Mouse (Mus musculus) liver, adult 2 months (tissue): Measurements from ENCODE around the gene Rpa2. TPM values are rescaled to one million over a fixed set of nuclear protein-coding genes. Genes with fewer than 3 reads are reported as not detected.

Source experiments
- DNase-seq: peaks from one replicate; pipeline ENCODE4 v3.0.0-alpha.2; 2011; ENCODE audit warnings: low read depth, low spot score; ENCODE audit errors: extremely low read depth
- H3K27ac ChIP-seq: fragments of 200-500 bp; replicated peaks from 2 replicates; pipeline ENCODE4 v1.5.1; 2012; ENCODE audit warnings: low read depth, mild to moderate bottlenecking, control low read depth, inconsistent platforms, low read length; ENCODE audit not compliant: insufficient read depth
- H3K27me3 ChIP-seq: fragments of 200-500 bp; 2 replicates; pipeline ENCODE4 v1.6.1; 2012; ENCODE audit warnings: mild to moderate bottlenecking, moderate library complexity, low read length, inconsistent platforms; ENCODE audit not compliant: control insufficient read depth, insufficient read depth
- H3K36me3 ChIP-seq: fragments of 200-500 bp; 2 replicates; pipeline ENCODE4 v1.6.1; 2012; ENCODE audit warnings: low read length, inconsistent platforms; ENCODE audit not compliant: control insufficient read depth, insufficient read depth
- H3K4me1 ChIP-seq: fragments of 200-500 bp; 2 replicates; pipeline ENCODE4 v1.6.1; 2011; ENCODE audit warnings: low read length; ENCODE audit not compliant: control insufficient read depth, insufficient read depth
- H3K4me3 ChIP-seq: fragments of 200-500 bp; 2 replicates; pipeline ENCODE4 v1.5.1; 2011; ENCODE audit warnings: low read depth, mild to moderate bottlenecking, control low read depth, low read length, moderate library complexity; ENCODE audit not compliant: insufficient read depth
- H3K79me2 ChIP-seq: fragments of 200-500 bp; 2 replicates; pipeline ENCODE4 v1.6.1; 2012; ENCODE audit warnings: inconsistent platforms, mild to moderate bottlenecking, low read length, moderate library complexity; ENCODE audit not compliant: control insufficient read depth, insufficient read depth
- H3K9ac ChIP-seq: fragments of 200-500 bp; 2 replicates; pipeline ENCODE4 v1.6.1; 2012; ENCODE audit warnings: low read depth, mild to moderate bottlenecking, control low read depth, inconsistent platforms, low read length
- CTCF ChIP-seq: fragments of 200-500 bp; IDR thresholded peaks from 2 replicates; pipeline ENCODE4 v1.5.1; 2011; ENCODE audit warnings: low read depth, low read length, control low read depth
- POLR2A ChIP-seq: fragments of 200-500 bp; IDR thresholded peaks from 2 replicates; pipeline ENCODE4 v1.6.1; 2011; ENCODE audit warnings: low read length, control low read depth; ENCODE audit not compliant: insufficient read depth; ENCODE audit errors: extremely low read depth
- WGBS: fragments of 180-500 bp; shearing (Covaris S2); methylation state at CpG from one replicate; pipeline ENCODE4 v1.1.7; 2018; 5-methylcytosine and 5-hydroxymethylcytosine counted together
- polyA plus RNA-seq: library from polyadenylated mRNA; depleted of rRNA; stranded (reverse); fragments of >200 nt; gene quantifications from 2 replicates; pipeline ENCODE4 v1.2.3, GENCODE M21; 2012; rRNA removed
- total RNA-seq: library from RNA; depleted of rRNA; stranded (reverse); fragments of >200 nt; gene quantifications from 2 replicates; pipeline ENCODE4 v1.2.3, GENCODE M21; 2014; rRNA removed

Rpa2 gene
- total and polyA plus RNA-seq, 2 experiments, result 6.6 to 9.2 TPM

DNA sequence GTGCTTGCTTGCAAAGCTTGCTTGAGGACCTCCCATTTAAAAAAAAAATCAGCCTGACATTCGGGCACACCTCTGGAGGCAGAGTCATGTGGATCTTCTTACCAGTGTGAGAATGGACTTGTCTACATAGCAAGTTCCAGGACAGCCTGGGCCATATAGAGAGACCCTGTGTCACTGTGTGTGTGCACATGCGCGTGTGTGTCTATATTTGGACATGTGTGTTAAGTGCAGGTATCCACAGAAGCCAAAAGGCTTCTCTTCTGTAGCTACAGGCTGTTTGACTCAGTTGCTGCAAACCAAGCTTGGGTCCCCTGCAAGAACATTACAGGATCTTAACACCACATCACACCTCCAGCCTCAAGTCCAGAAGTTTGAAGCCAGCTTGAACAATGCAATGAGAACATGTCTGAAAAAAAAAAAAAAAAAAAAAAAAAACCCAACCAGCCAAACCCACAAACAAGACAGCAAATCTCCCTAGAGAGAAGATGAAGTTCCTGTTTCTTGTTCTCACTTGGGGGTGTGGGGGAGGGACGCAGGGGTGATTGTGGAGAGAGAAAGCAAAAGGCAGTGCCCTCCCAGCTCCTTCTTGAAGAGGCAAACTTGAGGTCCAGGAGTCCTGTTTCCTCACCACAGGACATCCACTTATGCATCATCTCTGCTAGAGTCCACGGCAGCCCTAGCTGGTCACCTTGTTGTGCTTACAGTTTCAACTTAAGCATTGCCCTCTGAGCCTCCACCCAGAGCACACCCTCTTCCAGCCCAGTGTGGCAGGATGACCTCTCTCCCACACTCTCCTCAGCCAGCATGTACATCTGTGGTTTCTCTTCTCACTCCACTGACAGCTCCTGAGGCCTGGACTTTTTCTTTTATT lies 39.9 kb downstream of the Rpa2 start:
- Histone ChIP-seq H3K27me3 (no peaks in the 10 kb centered on the region), H3K4me3 (no peak overlapping the region), H3K4me1 (no peaks in the 10 kb centered on the region), H3K27ac (peak overlapping the region; percentile 51), H3K36me3 (no peaks in the 10 kb centered on the region), H3K9ac (no peak overlapping the region), H3K79me2 (no peaks in the 10 kb centered on the region)
- TF ChIP-seq CTCF, result no peak
- no peak for TF ChIP-seq POLR2A
- DNase-seq, result peak; percentile 25
- WGBS, result 72% methylated on average over 5 of the region's 5 CpGs

DNA sequence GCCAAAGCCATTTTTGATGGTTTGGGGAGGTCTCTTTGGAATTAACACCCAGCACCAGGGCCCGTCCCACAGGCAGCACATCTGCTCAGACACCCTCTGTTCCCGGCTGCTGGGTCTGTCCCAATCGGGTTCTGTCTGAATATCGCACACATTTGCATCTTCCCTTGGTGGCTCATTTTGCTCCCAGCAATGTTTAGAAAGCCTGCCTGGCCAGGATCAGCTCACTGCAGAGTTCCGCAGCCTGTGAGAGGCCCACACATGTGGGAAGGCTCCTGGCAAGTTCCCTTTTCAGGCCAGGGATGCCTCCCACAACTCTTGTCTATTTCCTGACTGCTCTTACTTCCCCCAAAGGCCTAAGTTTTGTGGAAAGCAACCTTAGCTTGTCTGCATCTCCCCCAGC lies 41.5 kb downstream of the Rpa2 start:
- Histone ChIP-seq H3K36me3 (no peaks in the 10 kb centered on the region), H3K27ac (peak overlapping the region; percentile 20; the same call in 1 of the 2 replicates), H3K4me1 (no peaks in the 10 kb centered on the region), H3K27me3 (no peaks in the 10 kb centered on the region), H3K9ac (no peak overlapping the region), H3K4me3 (no peak overlapping the region), H3K79me2 (no peaks in the 10 kb centered on the region)
- 86% methylated on average over 5 of the region's 5 CpGs for WGBS
- DNase-seq, result peak; percentile 23
- no peak for TF ChIP-seq CTCF
- TF ChIP-seq POLR2A, result no peak

DNA sequence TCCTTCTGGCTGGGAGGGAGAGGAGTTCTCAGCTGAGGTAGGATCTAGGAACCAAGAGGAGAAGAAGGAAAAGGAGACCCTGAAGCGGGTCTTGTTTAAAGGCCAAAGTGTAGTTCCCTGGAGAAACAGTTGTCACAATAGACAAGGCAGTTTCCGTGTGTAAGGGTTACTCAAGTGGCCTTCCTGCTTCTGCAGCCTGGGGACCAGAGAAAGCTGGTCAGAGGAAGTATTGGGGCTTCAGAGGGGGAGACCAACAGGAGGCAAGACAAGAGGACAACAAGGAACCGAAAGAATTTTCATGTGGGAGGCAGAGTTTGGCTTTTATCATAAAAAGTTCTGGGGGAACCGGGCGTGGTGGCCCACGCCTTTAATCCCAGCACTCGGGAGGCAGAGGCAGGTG lies 48.3 kb downstream of the Rpa2 start:
- WGBS, result 71% methylated on average over 7 of the region's 7 CpGs
- no peak for TF ChIP-seq POLR2A
- TF ChIP-seq CTCF, result no peak
- Histone ChIP-seq H3K79me2 (no peaks in the 10 kb centered on the region), H3K27me3 (no peaks in the 10 kb centered on the region), H3K4me3 (no peak overlapping the region), H3K4me1 (no peaks in the 10 kb centered on the region), H3K36me3 (no peaks in the 10 kb centered on the region), H3K27ac (0 out of 2 replicates have a peak overlapping the region, but pooled peaks have one; percentile 39), H3K9ac (no peak overlapping the region)
- peak; percentile 40 for DNase-seq

DNA sequence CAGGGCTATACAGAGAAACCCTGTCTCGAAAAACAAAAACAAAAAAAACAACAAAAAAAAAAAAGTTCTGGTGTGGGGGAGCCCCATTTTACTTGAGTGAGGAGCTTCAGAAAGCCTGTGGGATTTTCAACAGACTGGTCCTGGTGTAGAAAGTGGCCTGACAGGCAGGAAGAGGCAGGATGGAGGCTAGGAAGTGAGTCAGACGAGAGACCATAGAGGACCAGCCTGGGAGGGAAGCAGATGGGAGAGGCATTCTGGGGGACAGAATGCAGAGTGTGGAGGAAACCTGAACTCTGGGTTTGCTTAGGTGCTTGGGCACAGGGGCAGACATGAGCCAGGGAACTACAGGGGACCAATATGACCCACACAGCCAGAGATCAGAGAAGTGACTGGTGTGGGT lies 48.7 kb downstream of the Rpa2 start:
- no peaks in the 10 kb centered on the region for H3K4me1 ChIP-seq
- H3K36me3 ChIP-seq, result no peaks in the 10 kb centered on the region
- no peaks in the 10 kb centered on the region for H3K27me3 ChIP-seq
- DNase-seq, result no peak
- 73% methylated on average over 2 of the region's 2 CpGs for WGBS
- H3K27ac ChIP-seq, result no peak overlapping the region
- TF ChIP-seq CTCF (no peak), POLR2A (no peak)
- H3K79me2 ChIP-seq, result no peaks in the 10 kb centered on the region
- H3K4me3 ChIP-seq, result no peak overlapping the region
- no peak overlapping the region for H3K9ac ChIP-seq

DNA sequence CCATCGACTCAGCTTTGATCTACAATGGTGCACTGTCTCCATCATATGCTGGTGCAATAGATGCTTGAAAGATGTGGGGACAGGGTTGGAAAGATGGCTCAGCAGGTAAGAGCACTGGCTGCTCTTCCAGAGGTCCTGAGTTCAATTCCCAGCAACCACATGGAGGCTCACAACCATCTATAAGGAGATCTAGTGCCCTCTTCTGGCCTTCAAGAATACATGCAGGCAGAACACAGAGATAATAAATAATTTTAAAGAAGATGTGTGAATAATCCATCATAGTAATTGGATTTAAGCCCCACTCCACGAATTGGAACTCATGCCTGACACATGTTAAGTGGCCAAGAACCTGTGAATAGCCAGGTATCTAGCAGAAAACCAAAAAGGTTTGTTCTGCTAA lies 50.3 kb downstream of the Rpa2 start:
- Histone ChIP-seq H3K27ac (no peak overlapping the region), H3K4me3 (no peak overlapping the region), H3K79me2 (no peaks in the 10 kb centered on the region), H3K27me3 (no peaks in the 10 kb centered on the region), H3K9ac (no peak overlapping the region), H3K4me1 (no peaks in the 10 kb centered on the region), H3K36me3 (no peaks in the 10 kb centered on the region)
- DNase-seq, result no peak
- WGBS, result 62% methylated on average over 2 of the region's 2 CpGs
- TF ChIP-seq CTCF (no peak), POLR2A (no peak)

DNA sequence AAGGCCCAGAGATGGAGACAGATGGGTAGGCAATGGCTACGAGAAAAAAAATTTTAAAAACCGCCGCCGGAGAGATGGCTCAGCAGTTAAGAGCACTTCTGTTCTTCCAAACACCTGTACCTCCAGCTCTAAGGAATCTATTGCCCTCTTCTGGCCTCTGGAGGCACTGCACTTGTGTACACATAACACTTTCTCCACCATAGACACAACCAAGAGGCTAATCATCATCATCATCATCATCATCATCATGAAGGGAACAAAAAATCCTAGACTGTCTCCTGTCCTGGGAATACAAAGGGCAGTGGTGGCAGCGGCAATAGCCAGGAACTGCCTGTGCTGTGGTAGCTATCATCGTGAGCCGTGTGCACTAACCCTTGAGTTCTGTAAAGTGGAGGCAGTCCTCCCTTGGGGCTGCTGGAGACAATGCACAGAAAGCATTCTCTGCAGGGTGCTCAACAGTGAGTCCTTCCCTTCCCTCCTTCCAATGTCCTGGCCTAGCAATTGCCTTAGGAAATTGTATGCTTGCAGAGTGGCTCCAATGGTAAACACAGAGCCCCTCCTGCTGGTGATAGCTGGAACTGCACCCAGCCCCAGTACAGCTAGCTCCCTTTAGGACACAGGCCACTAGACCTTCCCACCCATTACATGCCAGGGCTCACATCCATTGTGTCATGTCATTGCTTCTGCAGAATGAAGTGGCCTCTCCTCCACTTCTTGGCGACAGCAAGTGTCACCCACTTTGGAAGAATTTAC lies 55.7 kb downstream of the Rpa2 start:
- WGBS, result 73% methylated on average over 8 of the region's 8 CpGs
- Histone ChIP-seq H3K4me3 (no peak overlapping the region), H3K79me2 (no peaks in the 10 kb centered on the region), H3K4me1 (no peaks in the 10 kb centered on the region), H3K36me3 (peaks cover 4% of the 10 kb centered on the region; the same call in 1 of the 2 replicates), H3K27me3 (no peaks in the 10 kb centered on the region), H3K9ac (no peak overlapping the region), H3K27ac (no peak overlapping the region)
- DNase-seq, result peak; percentile 49
- TF ChIP-seq POLR2A, result no peak
- peak; percentile 89 for TF ChIP-seq CTCF

Other genes starting within 250 kb of the Rpa2 start
- 59.5 and 87.1 TPM in 2 replicates for gene Atpif1, start 234.7 kb upstream of the Rpa2 start, total RNA-seq
- gene Atpif1, start 234.7 kb upstream of the Rpa2 start, polyA plus RNA-seq, result 25.9 and 26.2 TPM in 2 replicates
- 17.0 and 26.1 TPM in 2 replicates for gene Dnajc8, start 232.8 kb upstream of the Rpa2 start, total RNA-seq
- 9.7 and 10.4 TPM in 2 replicates for gene Dnajc8, start 232.8 kb upstream of the Rpa2 start, polyA plus RNA-seq
- gene Ptafr, start 204.3 kb upstream of the Rpa2 start, total RNA-seq, result 1.0 and 1.3 TPM in 2 replicates
- gene Ptafr, start 204.3 kb upstream of the Rpa2 start, polyA plus RNA-seq, result 0.73 and 1.0 TPM in 2 replicates
- 6.7 and 6.8 TPM in 2 replicates for gene Eya3, start 129.3 kb upstream of the Rpa2 start, total RNA-seq
- 9.0 and 9.2 TPM in 2 replicates for gene Eya3, start 129.3 kb upstream of the Rpa2 start, polyA plus RNA-seq
- gene Xkr8, start 35.8 kb upstream of the Rpa2 start, total RNA-seq, result 3.0 and 6.1 TPM in 2 replicates
- gene Xkr8, start 35.8 kb upstream of the Rpa2 start, polyA plus RNA-seq, result 5.9 and 10.1 TPM in 2 replicates
- gene Smpdl3b, start 11.1 kb upstream of the Rpa2 start, total RNA-seq, result 0.34 and 0.65 TPM in 2 replicates
- gene Smpdl3b, start 11.1 kb upstream of the Rpa2 start, polyA plus RNA-seq, result 0.16 and 0.34 TPM in 2 replicates
- gene Themis2, start 28.1 kb downstream of the Rpa2 start, total RNA-seq, result 2.5 and 3.0 TPM in 2 replicates
- 1.3 and 3.1 TPM in 2 replicates for gene Themis2, start 28.1 kb downstream of the Rpa2 start, polyA plus RNA-seq
- gene Ppp1r8, start 74.8 kb downstream of the Rpa2 start, total RNA-seq, result 9.3 and 9.8 TPM in 2 replicates
- 9.3 and 10.9 TPM in 2 replicates for gene Ppp1r8, start 74.8 kb downstream of the Rpa2 start, polyA plus RNA-seq
- 13.6 and 15.2 TPM in 2 replicates for gene Stx12, start 116.2 kb downstream of the Rpa2 start, total RNA-seq
- 5.7 and 6.9 TPM in 2 replicates for gene Stx12, start 116.2 kb downstream of the Rpa2 start, polyA plus RNA-seq
- gene Fam76a, start 154.2 kb downstream of the Rpa2 start, total RNA-seq, result 11.3 and 11.6 TPM in 2 replicates
- gene Fam76a, start 154.2 kb downstream of the Rpa2 start, polyA plus RNA-seq, result 4.9 and 5.8 TPM in 2 replicates
- gene Fgr, start 205.8 kb downstream of the Rpa2 start, total RNA-seq, result 1.2 and 1.3 TPM in 2 replicates
- 0.86 and 1.6 TPM in 2 replicates for gene Fgr, start 205.8 kb downstream of the Rpa2 start, polyA plus RNA-seq
- gene Ahdc1, start 242.9 kb downstream of the Rpa2 start, total RNA-seq, result 2.4 and 4.1 TPM in 2 replicates
- 8.7 and 8.8 TPM in 2 replicates for gene Ahdc1, start 242.9 kb downstream of the Rpa2 start, polyA plus RNA-seq